Mouse (Mus musculus) thymus, adult 2 months (tissue): ENCODE data around the gene Cd209g. TPM values are rescaled to one million over a fixed set of nuclear protein-coding genes. Genes with fewer than 3 reads are reported as not detected.
"Not testable (repeated sequence)": the region's sequence is repeated elsewhere in the genome, so short reads cannot be mapped to it uniquely, and the experiment has no call there.

Source experiments
- DNase-seq: peaks from one replicate; pipeline ENCODE4 v3.0.0; 2021
- H3K27ac ChIP-seq: fragments of 200-500 bp; 2 replicates; pipeline ENCODE4 v1.5.1; 2012; ENCODE audit warnings: low read length, control low read depth; ENCODE audit not compliant: control insufficient read depth, insufficient read depth
- H3K27me3 ChIP-seq: fragments of 200-500 bp; 2 replicates; pipeline ENCODE4 v1.6.1; 2012; ENCODE audit warnings: mild to moderate bottlenecking, low read length, moderate library complexity, mixed read lengths; ENCODE audit not compliant: control insufficient read depth, insufficient read depth
- H3K36me3 ChIP-seq: fragments of 200-500 bp; 2 replicates; pipeline ENCODE4 v1.6.1; 2012; ENCODE audit warnings: mild to moderate bottlenecking, low read length, moderate library complexity; ENCODE audit not compliant: control insufficient read depth, insufficient read depth
- H3K4me1 ChIP-seq: fragments of 200-500 bp; replicated peaks from 2 replicates; pipeline ENCODE4 v1.6.1; 2012; ENCODE audit warnings: low read length; ENCODE audit not compliant: control insufficient read depth, insufficient read depth
- H3K4me3 ChIP-seq: fragments of 200-500 bp; 2 replicates; pipeline ENCODE4 v1.5.1; 2012; ENCODE audit warnings: mild to moderate bottlenecking, low read length, control low read depth, moderate library complexity; ENCODE audit not compliant: control insufficient read depth, insufficient read depth
- CTCF ChIP-seq: fragments of 200-500 bp; IDR thresholded peaks from 2 replicates; pipeline ENCODE4 v1.5.1; 2012; ENCODE audit warnings: mild to moderate bottlenecking, control low read depth, low read length, moderate library complexity, borderline replicate concordance; ENCODE audit not compliant: control insufficient read depth, poor library complexity, insufficient read depth; ENCODE audit errors: extremely low read depth
- POLR2A ChIP-seq: fragments of 200-500 bp; IDR thresholded peaks from 2 replicates; pipeline ENCODE4 v1.6.1; 2012; ENCODE audit warnings: mild to moderate bottlenecking, low read length, control low read depth, moderate library complexity; ENCODE audit not compliant: control insufficient read depth, poor library complexity, insufficient read depth; ENCODE audit errors: extremely low read depth
- WGBS: fragments of 180-500 bp; shearing (Covaris S2); methylation state at CpG from one replicate; pipeline ENCODE4 v1.1.7; 2018; 5-methylcytosine and 5-hydroxymethylcytosine counted together
- polyA plus RNA-seq: library from polyadenylated mRNA; depleted of rRNA; stranded (reverse); fragments of >200 nt; gene quantifications from 2 replicates; pipeline ENCODE4 v1.2.3, GENCODE M21; 2012; rRNA removed

Gene Cd209g
- polyA plus RNA-seq, result 5.7 and 8.9 TPM in 2 replicates

GRCm38 (mm10) chr8:4133798-4134197, at the start of gene Cd209g:
TSS of gene Cd209g (plus strand) at chr8:4134098.
- Histone ChIP-seq H3K36me3 (no peaks in the 10 kb centered on the region), H3K27ac (no peak within 1 kb of the TSS), H3K27me3 (no peaks in the 10 kb centered on the region), H3K4me3 (no peak within 1 kb of the TSS), H3K4me1 (no peaks in the 10 kb centered on the region)
- TF ChIP-seq CTCF (no peak), POLR2A (no peak)
- WGBS, result 94% methylated on average over 10 of the region's 10 CpGs
- DNase-seq, result no peak

GRCm38 (mm10) chr8:4087180-4087722, 46.6 kb upstream of the Cd209g start:
- peak; percentile 2 for DNase-seq
- 52% methylated on average over 33 of the region's 33 CpGs for WGBS
- H3K4me3 ChIP-seq, H3K4me1 ChIP-seq, H3K36me3 ChIP-seq, H3K27me3 ChIP-seq, H3K27ac ChIP-seq: not testable (repeated sequence)

- not testable (repeated sequence) for H3K27me3 ChIP-seq, H3K27ac ChIP-seq, H3K4me1 ChIP-seq, DNase-seq, H3K36me3 ChIP-seq, H3K4me3 ChIP-seq
- WGBS, result 75% methylated on average over 3 of the region's 3 CpGs
Observed at GRCm38 (mm10) chr8:4088514-4088913, 45.4 kb upstream of the Cd209g start.

- H3K4me3 ChIP-seq, H3K4me1 ChIP-seq, DNase-seq, H3K36me3 ChIP-seq, H3K27ac ChIP-seq, H3K27me3 ChIP-seq: not testable (repeated sequence)
- WGBS, result 42% methylated on average over 2 of the region's 2 CpGs
Observed at GRCm38 (mm10) chr8:4105735-4106134, 28.2 kb upstream of the Cd209g start, which contains the start of gene Cd209f. TSS of gene Cd209f (minus strand) at chr8:4105835.

DNA sequence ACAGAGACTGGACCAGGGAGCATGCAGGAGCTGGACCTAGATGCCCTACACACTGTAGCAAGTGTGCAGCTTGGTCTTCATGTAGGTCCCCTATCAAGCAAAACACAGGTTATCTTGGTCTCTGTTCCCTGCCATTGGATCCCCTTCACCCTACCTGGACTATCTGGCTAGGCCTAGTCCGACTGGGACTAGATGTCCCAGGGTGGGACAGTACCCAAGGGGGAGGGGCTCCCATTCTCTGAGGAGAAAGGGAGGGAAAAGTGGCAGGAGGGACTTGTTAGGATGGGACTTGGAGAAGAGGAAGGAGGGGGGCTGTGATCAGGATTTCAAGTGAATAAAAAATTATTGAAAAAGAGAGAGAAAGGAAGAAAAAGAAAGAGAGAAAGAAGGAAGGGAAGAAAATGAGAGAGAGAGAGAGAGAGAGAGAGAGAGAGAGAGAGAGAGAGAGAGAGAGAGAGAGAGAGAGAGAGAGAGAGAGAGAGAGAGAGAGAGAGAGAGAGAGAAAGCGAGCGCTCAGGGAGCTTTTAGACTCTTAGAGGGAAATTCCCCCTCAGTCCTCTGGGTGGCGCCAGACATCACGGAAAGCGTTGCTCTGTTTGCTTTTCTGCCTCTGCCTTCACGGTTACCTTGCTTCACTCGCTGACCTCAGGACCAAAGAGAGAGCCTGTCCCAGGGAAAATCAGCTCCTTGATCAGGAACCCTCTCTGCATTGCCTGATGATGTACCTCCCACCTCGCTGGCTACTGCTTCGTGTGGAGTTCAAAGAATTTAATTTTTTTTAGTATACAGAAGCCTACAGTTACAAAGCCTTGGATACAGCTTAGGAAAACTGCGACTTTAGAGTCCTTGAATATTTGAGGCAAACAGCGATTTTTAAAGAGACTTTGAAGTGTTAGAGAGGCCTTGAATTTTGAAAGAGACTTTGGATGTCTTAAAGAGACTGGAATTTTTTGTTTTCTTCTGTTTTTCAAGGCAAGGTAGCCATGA, 6.1 kb downstream of the Cd209g start:
- Histone ChIP-seq H3K4me1 (no peaks in the 10 kb centered on the region), H3K4me3 (no peak overlapping the region), H3K27ac (no peak overlapping the region), H3K27me3 (no peaks in the 10 kb centered on the region), H3K36me3 (no peaks in the 10 kb centered on the region)
- TF ChIP-seq POLR2A (no peak), CTCF (peak; percentile 54; the same call in 1 of the 2 replicates)
- DNase-seq, result peak; percentile 79
- 14% methylated on average over 12 of the region's 12 CpGs for WGBS

GRCm38 (mm10) chr8:4141721-4142120, 7.8 kb downstream of the Cd209g start:
- Histone ChIP-seq H3K36me3 (no peaks in the 10 kb centered on the region), H3K4me1 (no peaks in the 10 kb centered on the region), H3K27me3 (no peaks in the 10 kb centered on the region), H3K27ac (no peak overlapping the region), H3K4me3 (no peak overlapping the region)
- WGBS, result 60% methylated on average over 3 of the region's 3 CpGs
- DNase-seq, result no peak
- no peak for TF ChIP-seq POLR2A
- no peak for TF ChIP-seq CTCF

GRCm38 (mm10) chr8:4147272-4147671, 13.4 kb downstream of the Cd209g start:
- H3K36me3 ChIP-seq, result no peaks in the 10 kb centered on the region
- H3K4me3 ChIP-seq, result no peak overlapping the region
- H3K27ac ChIP-seq, result no peak overlapping the region
- no peaks in the 10 kb centered on the region for H3K27me3 ChIP-seq
- no peaks in the 10 kb centered on the region for H3K4me1 ChIP-seq
- 65% methylated on average over 1 of the region's 1 CpGs for WGBS
- TF ChIP-seq CTCF, result no peak
- TF ChIP-seq POLR2A, result no peak
- DNase-seq, result no peak
